Mouse (Mus musculus): ENCODE measurements at regions not wholly inside any gene's neighbourhood (a gene's known extent, or its start where the extent isn't known, plus 50 kb on each side); places are given as distances from the start of the nearest gene placed in this dataset.

- no peak for TF ChIP-seq CTCF (conservative IDR thresholded peaks at IDR 0.05; ENCODE audit: low read length)
- no peak for TF ChIP-seq NANOG (IDR thresholded peaks at IDR 0.05; ENCODE audit: borderline replicate concordance, low read length)
- TF ChIP-seq POU5F1 (IDR thresholded peaks at IDR 0.05; ENCODE audit: borderline replicate concordance, low read length) = no peak
Measured at GRCm38 (mm10) chr4:55624779-55625178, 92.5 kb upstream of the Klf4 start.

Data from E14TG2a.4 (cell line).